Mouse (Mus musculus) retina, embryonic 14.5 days (tissue): ENCODE measurements around the gene Dnah8.
"Not testable (repeated sequence)": the region's sequence is repeated elsewhere in the genome, so short reads cannot be mapped to it uniquely, and the experiment has no call there.

Experiments used
- DNase-seq: peaks from one replicate; pipeline ENCODE4 v3.0.0-alpha.2; 2015; ENCODE audit warnings: low spot score

The Dnah8 gene

DNA sequence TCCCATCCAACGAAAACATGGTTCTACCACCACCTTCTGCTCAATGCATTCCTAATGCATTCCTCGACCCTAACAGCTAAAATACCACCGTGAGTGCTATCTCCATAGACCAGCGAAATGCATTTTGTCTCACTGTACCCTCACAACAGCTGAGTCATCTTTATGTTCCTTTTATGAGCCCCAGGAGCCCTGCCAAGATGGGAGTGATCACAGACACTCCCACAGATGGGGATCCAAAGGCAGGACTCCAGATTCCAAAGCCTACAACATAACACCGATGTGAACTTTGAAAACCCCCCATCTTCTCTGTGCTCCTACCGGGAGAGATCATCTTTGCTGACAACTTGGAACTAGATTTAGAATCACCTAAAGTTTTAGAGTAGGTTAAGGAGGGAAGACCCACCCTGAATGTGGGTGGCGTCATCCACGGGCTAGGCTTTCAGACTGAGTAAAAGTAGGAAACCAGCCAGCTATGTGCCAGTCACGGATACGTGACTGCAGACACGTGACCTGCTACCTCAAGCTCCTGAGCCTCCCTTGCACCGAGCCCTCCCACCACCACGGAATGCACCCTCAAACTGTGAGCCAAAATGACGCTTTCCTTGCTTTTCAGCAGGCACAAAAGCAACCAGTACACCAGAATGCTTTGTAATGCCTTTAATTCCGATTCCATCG, 14.7 kb upstream of the Dnah8 start:
- DNase-seq: no peak

DNA sequence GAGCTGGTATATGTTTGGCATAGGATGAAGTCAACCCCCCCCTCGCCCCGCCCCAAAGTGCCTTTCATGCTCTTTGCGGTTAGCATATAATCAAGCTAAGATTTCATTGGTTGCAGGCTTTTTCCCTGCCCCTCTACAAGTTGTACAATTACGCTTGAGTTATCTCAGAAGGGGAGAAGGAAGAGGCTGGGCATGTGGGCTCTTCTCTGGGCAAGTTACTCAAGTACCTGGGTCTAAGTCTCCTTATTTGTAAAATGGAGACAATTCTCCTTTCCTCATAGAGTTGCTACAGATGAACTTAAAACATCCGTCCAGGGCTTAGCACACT, 14.2 kb upstream of the Dnah8 start:
- DNase-seq: no peak

DNA sequence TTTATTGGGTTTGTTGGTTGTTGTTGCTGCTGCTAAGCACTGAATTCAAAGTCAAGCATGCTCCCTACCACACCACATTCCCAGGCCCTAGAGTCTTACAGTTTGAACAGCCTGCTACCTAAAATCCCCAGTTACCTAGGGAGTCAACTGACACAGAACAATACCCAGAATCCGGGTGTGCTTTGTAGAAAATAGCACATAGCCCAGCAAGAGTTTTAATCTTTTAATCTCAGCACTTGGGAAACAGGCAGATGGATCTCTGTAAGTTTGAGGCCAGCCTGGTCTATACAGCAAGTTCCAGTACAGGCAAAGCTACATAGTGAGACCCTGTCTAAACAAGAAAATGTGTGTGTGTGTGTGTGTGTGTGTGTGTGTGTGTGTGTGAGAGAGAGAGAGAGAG, 13.4 kb upstream of the Dnah8 start:
- DNase-seq: no peak

DNA sequence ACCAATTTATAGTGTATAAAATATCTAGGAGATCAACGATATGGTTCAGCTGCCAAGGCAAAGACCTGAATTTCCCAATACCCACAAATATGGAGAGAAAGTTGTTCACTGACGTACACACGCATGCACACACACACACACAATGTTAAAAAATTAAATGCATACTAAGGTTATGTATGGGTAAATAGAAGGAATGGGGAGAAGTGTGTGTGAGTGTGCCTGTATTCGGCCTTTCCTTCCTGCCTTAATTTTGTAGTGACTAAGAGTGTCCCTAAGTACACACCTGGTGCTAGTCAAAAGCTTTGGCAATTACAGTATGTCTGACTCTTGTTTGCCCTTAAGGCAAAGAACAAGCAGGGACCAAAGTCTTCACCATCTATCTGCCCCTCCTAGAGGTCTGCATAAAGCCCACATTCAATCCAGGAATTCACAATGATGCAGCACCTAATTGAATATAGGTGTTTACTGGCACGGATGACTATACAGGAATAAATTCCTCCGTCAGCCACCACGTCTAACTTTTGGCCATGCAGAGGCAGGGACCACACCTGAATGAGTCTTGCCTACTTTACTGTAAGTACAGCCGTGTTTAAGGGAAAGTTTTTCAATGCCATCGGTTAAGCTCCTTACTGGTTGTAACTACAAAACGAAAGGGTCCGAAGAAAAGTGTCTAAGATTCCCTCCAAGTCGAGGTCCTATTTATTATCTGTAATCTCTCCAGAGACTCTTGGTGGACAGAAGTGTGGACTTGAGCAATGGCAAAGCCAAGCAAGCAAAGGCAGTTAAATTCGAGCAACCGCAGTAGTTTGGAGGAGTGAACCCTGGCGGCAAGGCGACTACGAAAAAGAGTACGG, 12.7 kb upstream of the Dnah8 start:
- no peak for DNase-seq

DNA sequence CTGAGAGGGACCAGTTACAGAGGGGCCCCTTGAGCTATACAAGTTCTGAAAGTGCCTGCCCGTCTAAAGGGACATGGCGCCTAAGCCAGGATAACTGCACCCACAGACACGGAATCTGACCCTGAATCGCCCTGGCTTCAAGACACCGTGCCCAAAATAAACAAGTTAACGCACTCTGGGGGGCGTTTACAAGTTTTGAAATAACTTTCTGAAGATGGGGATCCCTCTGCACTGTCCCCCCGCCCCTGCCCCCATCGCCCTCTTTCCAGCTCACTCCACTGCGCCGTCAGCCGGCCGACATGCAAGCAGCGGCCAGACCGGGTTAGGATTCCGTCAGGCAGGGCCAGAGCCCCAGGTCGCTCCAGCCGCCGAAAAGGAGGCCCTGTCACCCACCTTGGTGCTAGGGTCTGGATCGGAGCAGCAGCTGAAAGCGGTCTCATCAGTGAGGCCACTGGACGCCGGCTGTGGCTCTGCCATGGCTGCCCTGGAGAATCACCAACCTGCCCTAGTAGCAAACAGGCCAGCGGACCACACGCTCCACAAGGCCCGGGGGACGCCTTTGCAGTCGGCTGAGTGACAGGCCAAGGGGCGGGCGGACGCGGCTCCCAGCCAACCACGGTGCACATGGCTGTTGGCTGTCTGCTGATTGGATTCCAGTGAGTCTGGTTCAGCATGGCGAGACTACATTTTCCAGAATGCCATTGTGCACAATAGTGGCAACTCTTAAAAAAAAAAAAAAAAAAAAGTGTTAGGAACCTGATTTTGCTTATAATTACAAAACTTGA, 11.9 kb upstream of the Dnah8 start:
- peak; percentile 99 for DNase-seq

DNA sequence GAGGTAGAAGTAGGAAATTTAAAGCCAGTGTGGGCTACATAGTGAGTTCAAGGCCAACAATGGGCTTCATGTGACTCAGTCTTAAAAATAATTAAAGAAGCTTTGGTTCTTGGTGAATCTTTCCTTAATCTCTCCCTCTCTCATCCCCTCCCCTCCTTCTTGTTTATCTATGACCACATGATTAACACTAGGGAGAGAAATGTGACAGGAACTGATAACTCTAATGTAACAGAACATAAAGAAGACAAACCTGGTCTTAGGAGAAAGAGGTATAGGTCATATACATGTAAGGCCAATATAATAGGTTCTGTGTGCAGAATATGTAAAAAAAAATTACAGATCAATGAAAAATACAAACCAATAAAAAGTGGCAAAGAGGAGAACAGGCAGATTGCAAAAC, 10.8 kb upstream of the Dnah8 start:
- no peak for DNase-seq

DNA sequence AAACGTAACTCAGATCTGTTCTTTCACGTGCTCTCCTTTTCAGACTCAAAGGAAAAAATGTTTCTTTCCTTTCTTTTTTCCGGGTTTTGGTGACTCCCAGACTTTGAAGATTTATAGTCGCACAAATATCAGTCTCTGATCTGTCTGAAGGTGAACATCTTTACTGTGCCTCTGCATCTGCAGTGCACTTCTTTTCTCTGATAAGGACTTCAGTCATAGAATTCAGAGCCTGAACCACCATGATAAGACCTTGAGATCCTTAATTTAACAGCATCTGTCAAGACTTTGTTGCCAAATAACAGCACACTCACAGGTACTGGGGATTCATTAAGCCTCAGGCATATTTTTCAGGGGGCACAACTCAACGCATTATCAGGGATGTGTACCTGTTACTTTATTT, 8.0 kb upstream of the Dnah8 start:
- no peak for DNase-seq

DNA sequence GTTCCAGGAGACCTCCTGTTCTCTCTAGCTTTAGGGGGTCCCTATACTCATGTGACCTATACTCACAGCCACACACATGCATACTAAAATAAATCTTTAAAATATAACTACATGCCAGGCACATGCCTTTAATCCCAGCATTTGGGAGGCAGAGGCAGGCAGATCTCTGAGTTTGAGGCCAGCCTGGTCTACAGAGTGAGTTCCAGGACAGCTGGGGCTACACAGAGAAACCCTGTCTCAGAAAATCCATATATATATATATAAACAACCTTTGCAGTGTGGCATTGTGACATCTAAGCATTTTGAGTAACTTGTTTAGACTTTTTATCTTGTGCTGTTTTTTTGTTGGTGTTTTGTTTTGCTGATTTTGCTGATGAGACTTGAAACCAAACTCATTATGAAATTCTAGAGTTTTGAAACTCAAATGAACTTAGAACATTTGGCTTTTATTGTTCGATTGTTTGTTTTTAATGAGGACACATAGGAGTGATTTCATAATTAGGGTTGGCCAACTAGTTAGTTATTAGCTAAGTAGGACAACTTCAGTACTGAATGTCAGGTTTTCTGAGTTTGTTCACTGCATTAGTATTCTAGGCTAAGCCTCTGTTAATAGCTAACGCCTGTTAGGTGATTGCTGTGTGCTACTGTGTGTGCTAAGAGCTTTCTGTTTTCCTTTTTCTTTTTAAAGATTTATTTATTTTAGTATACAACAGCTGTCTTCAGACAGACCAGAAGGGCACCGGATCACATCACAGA, 5.8 kb upstream of the Dnah8 start:
- DNase-seq: no peak

DNA sequence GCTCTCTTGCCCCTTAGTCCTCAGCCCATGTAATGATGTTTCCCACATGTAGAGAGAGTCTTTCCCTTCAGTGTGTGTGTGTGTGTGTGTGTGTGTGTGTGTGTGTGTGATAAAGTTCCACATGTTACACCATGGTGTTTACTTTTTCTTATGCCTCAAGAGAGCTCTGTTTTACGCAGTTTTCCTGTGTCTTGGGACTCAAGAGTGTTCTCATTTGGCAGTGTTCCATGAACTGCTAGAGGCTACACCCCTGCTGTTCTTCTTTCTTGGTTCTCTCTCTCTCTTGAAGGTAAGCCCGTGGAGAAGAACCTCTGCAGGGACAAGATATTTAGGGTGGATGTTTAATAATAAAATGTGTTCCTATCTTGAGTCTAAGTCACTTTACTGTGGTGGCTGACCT, 5.0 kb upstream of the Dnah8 start:
- DNase-seq: no peak

DNA sequence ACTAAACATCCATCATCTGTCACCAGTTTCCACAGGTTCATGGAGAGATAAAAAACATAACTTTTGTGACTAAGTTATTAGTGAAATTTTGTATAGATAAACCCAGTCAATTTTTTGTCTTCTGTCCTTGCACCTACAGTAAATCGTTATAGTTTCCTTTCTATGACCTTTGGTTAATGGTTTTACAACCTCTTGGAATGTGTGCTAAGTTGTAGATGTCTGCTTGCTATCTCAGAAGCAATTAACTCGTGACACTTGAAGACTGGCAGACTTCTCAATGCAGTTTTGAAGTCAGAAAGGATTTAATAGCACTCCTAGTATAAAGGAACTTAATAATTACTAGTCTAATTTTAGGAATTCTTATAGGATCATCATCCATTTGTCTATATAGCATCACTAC, 3.6 kb upstream of the Dnah8 start:
- no peak for DNase-seq

DNA sequence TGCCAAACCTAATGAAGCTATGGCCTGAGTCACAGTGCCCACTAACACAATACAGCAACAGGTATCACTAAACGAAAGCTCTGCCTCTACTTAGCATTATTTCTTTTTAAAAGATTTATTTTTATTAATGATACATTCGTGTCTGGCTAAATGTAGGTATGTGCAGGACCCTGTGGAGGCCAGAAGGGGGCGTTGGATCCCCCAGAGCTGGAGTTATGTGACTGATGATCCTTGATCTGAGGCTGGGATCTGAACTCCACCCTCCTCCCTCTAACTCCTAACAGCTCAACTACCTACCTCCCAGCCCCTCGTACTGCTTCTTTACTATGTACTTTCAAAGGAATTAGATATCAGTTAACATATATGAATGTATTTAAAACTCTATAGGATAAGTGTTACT, 2.7 kb upstream of the Dnah8 start:
- no peak for DNase-seq

DNA sequence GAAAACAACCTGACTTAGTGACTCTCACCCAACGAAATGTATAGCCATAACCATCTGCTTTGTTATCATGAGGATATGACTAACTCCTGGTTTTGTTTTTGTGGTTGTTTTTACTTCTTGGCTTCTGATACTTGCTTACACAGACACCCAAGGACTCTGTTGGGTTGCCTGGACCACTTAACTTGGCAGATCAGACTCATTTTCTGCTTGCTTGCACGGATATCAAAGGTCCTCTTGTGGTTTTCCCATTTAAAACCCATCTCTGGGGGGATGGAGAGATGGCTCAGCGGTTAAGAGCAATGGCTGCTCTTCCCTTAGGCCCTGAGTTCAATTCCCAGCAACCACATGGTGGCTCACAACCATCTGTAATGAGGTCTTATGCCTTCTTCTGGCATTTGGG, 954 bp upstream of the Dnah8 start:
- DNase-seq: no peak

DNA sequence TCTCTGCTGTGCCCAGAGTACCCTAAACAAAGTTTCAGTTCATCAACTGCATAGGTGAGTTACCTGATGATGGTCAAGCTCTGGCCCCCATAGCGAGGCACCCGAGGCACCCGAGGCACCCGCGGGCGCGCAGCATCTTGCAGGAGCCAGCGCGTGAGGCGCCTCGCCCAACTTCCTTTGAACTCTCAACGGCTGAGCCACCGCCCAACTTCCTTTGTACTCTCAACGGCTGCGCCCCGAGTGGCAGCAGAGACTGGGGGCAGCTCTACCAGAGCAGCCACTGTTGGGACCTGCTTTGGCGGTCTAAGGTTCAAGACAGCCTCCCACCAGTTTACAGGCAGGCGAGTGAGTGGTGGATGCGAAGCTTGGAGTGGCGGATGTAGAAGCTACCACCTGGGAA, 2.6 kb downstream of the Dnah8 start, which contains the start of gene Glo1:
Gene Glo1, minus strand, starts transcription at position 153 of the 400 bp plus-strand sequence.
- not testable (repeated sequence) for DNase-seq

DNA sequence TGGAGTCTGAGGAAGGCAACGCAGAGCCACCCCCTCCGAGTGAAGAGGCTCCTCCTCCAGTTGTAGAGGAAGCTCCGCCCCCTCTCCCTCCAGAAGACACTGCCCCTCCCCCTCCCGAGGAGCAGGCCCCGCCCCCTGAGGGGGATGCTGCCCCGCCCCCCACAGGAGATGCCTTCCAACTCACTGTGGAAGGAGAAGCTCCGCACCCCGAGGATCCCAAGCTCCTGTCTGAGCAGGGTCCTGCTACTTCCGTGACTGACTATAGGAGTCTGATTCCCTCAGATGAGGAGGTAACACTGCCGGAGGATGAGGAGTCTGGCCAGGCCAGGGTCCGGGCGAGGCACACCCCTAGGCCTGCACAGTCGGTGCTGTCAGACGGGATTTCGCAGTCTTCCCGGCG, 11.2 kb downstream of the Dnah8 start:
- DNase-seq: peak; percentile 67

DNA sequence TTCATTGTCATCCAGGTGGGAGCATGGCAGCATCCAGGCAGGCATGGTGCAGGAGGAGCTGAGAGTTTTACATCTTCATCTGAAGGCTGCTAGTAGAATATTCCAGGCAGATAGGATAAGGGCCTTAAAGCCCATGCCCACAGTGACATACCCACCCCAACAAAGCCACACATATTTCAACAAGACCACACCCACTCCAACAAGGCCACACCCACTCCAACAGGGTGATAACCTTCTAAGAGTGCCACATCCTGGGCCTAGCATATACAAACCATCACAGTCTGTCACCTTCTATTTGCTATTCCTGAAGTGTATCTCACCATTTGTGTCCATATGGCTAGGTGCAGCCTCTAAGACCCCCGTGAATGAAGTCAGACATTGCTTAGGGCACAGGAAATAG, 13.6 kb downstream of the Dnah8 start:
- DNase-seq: no peak

DNA sequence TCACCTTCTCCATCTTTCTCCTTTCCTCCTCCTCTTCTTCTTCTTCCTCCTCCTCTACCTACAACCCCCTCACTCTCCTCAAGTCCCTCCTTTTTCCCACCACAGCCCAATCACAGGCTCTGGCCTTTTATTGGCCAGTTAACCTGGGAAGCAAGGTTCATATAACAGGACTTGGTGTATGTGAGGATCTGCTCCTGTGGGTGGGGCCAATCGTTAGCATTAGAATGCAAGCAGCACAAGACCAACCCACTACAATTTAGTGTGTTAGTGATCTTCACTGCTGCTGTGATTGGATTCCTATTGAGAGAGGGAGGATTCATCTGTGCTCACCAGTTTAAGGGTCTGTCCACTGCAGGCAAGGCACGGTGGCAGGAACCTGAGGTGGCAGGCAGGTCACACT, 14.8 kb downstream of the Dnah8 start:
- DNase-seq: no peak

DNA sequence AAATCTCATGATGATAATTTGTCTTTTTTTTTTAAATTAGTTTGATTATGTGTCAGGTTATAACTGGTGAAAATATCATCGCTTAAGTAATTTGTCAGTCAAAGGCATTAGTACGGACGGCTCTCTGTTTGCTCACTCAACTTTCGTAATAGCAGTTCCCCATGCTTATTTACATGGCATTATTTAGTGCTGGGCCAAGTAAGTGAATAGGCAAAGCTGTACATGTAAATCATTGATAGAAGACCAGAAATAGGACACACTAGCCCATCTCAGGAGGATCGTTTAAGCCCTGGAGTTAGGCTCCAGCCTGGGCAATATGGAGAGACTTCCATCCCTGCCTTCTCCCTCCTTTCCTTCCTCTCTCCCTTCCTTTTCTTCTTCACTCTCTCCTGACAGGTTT, 16.7 kb downstream of the Dnah8 start:
- no peak for DNase-seq

DNA sequence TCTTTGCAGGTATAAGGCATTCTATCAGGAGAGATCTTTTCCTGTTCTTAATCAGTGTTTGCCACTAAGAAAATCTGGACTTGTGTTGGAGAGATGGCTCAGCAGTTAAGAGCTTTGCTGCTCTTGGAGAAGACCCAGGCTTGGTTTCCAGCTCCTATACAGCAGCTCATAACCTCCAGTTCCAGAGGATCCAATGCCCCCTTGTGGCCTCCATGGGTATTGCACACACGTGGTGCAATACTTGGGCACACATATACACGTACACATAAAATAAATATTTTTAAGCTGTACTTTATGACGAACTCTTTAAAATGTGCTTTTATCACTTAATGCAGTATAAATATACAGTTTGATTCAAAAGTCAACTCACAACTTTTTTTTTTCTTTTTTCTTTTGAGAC, 24.6 kb downstream of the Dnah8 start:
- no peak for DNase-seq

DNA sequence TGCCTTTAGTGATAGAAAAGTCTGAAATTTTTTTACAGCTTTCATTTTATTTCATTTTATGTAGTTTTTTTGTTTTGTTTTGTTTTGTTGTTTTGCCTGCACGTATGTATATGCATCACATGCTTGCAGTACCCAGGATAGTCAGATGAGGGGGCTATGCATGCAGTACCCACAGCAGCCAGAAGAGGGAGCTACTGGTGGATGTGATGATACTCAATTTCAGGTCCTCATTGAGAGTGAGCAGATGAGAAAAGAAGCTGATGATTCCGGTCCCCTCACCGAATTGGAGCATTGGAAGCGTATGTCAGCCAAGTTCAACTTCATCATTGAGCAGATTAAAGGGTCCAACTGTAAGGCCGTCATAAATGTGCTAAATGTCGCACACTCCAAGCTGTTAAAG, 28.9 kb downstream of the Dnah8 start:
- peak; percentile 29 for DNase-seq

DNA sequence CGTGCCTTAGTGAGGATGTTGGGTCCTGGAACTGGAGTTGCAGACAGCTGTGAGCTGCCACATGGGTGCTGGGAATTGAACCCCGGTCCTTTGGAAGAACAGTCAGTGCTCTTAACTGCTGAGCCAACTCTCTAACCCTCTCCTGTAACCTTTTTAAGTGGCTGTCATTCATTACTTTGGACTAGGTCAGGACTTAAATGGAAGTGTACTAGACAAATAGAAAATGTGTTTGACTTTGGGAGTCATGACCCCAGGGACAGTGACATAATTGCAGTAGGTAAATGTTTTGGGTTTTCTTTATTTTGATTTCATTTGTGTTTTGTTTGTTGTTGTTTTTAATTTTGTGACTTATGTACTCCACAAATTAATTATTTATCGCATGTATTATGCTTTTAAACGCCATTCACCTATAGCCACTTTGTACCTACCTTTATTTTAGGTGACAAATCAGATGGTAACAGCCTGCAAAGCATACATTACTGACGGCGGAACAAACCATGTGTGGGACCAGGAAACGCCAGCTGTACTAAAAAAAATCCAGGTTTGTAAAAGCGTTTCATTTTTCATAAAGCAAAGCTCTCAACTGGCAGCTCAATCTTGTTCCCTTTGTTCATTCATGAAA, 33.5 kb downstream of the Dnah8 start:
- DNase-seq: no peak

DNA sequence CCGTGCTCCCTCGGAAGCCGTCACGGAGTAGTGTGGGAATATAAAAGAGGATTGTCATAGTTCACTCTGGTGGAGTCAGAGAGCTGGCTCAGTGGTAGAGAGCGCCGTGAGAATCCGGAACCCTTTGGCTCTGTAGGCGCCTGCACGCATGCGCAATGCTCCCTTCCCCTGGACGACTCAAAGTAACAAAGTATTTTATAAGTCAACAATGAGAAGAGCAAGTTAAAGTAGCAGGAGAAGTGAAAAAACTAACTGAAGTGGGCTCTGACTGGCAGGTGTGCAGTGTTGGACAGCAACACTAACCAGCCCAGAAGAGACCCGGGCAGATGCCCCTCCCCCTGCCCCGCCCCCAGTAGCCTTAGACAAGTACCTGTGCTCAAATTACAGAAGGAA, 34.0 kb downstream of the Dnah8 start:
- peak; percentile 46 for DNase-seq

DNA sequence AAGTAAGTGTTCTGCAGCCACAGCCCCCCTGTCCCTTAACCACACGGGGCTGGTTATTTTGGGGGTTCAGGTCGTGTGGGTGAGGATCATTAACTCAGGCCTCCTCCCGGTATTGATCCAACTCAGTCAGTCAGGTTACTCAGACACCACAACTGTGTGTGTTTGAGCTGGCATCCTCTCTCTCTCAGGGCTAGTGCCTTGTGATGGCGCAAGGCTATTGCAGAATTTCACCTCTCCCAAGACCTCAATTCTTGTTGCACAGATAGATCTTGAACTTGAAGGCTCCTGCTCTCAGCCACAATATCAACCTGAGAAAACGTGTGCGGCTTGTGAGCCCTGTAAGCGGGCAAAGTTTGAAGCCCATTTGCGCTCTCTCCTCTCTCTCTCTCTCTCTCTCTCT, 38.0 kb downstream of the Dnah8 start:
- no peak for DNase-seq
